Mouse (Mus musculus): ENCODE measurements around the gene Zfp235. TPM values are rescaled to one million over a fixed set of nuclear protein-coding genes. Genes with fewer than 3 reads are reported as not detected.

The Zfp235 gene
- polyA plus RNA-seq, 1 experiment from 2014 or later: 8.3 TPM

DNA sequence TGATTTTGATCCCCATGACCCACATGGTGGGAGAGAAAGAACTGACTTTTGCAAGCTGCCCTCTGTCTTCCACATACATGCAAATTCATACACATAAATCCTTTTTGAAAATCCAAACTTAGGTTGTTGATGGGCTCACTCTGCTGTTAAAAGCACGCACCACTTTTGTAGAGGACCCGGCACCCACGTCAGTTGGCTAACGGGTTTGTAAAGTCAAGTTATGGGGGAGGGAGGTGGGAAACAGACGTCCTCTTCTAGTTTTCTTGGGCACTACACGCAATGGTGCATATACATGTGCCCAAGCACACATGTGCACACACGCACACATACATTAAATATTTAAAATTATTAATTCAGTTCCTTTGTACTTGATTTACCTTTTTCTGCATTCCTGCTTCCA is 23.1 kb upstream of the Zfp235 start:
- no peaks in the 10 kb centered on the region for H3K27me3 ChIP-seq (ENCODE audit: control insufficient read depth, insufficient read depth, low read length)
- H3K27ac ChIP-seq (replicated peaks): no peak overlapping the region
- peaks cover 14% of the 10 kb centered on the region for H3K36me3 ChIP-seq (ENCODE audit: control insufficient read depth, insufficient read depth, low read length)
- ATAC-seq (ENCODE audit: low FRiP score, low TSS enrichment): no peak
- 96% methylated on average over 7 of the region's 7 CpGs for WGBS
- DNase-seq (ENCODE audit: low spot score): peak; percentile 6
- no peak for TF ChIP-seq CTCF (IDR thresholded peaks at IDR 0.05; ENCODE audit: low read depth)
- TF ChIP-seq EP300 (optimal IDR thresholded peaks at IDR 0.05): no peak
- H3K4me1 ChIP-seq (replicated peaks; ENCODE audit: control insufficient read depth, insufficient read depth): no peaks in the 10 kb centered on the region; the same call in 1 of the 2 replicates
- H3K4me2 ChIP-seq (replicated peaks; ENCODE audit: low read depth): no peak overlapping the region
- H3K9ac ChIP-seq (ENCODE audit: low read length): no peak overlapping the region
- peaks cover 25% of the 10 kb centered on the region for H3K9me3 ChIP-seq (ENCODE audit: control insufficient read depth, low read length)
- no peak overlapping the region for H3K4me3 ChIP-seq (ENCODE audit: low read depth, low read length)

DNA sequence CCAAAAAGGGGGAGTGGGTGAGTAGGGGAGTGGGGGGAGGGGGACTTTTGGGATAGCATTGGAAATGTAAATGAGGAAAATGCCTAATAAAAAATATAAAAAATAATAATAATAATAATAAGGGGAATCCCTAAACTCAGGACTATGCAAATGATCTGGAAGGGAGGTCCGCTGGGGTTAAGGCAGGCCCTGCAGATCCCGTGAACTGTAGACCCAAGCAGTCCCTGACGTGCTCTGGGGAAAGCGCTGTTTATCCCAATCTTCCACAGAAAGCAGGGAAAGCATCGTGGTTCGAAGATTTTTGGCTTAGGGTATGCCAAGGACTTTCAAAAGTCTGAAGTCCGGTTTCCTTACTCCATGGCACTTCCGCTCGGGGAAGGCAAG is 22.2 kb upstream of the Zfp235 start:
- Histone ChIP-seq H3K27me3 (ENCODE audit: control insufficient read depth, insufficient read depth, low read length) (no peaks in the 10 kb centered on the region), H3K9me3 (ENCODE audit: control insufficient read depth, low read length) (peaks cover 16% of the 10 kb centered on the region), H3K4me1 (replicated peaks; ENCODE audit: control insufficient read depth, insufficient read depth) (no peaks in the 10 kb centered on the region; the same call in 1 of the 2 replicates), H3K4me2 (replicated peaks; ENCODE audit: low read depth) (peak overlapping the region; percentile 86), H3K9ac (ENCODE audit: low read length) (peak overlapping the region; percentile 56; the same call in 1 of the 2 replicates), H3K27ac (replicated peaks) (peak overlapping the region; percentile 86), H3K4me3 (ENCODE audit: low read depth, low read length) (peak overlapping the region; percentile 74), H3K36me3 (ENCODE audit: control insufficient read depth, insufficient read depth, low read length) (peaks cover 5% of the 10 kb centered on the region)
- ATAC-seq (ENCODE audit: low FRiP score, low TSS enrichment): no peak
- no peak for DNase-seq (ENCODE audit: low spot score)
- no peak for TF ChIP-seq EP300 (optimal IDR thresholded peaks at IDR 0.05)
- no peak for TF ChIP-seq CTCF (IDR thresholded peaks at IDR 0.05; ENCODE audit: low read depth)
- WGBS: 4% methylated on average over 8 of the region's 9 CpGs

DNA sequence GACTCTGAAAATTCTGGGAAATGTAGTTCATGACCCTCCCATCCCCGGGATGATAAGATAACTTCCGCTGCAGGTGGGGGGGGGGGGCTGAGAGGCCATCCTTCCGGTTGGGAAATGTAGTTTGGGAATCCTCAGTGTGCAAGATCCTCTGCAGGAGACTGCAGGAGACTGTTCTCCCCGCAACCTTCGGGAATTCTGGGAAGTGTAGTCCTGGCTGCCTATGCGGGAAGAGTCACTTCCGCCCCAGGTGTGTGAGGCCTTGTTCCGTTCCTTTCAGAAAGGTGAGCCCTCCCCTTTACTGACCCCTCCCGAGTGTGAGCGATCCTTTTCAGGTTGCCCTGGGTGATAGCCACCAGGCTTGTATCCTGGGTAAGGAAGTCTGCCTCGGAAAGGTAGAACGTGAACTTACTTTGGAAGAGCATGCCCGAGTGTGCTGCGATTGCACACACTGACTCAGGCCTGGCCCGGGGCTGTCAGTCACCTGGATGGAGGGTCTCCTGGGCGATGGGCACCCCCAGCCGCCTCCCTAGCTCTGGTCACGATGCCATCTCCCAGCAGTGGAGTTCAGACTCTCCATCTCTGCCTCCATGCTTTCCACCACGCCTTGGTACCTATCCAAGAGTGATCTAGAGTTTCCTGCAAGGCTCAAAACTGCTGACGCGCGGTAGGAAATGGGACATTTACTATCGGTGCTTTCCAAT is 21.7 kb upstream of the Zfp235 start, which contains the start of gene Zfp112:
Gene Zfp112, plus strand, starts transcription at position 159 of the 701 bp plus-strand sequence.
- peaks cover 11% of the 10 kb centered on the region for H3K9me3 ChIP-seq (ENCODE audit: control insufficient read depth, low read length)
- H3K4me2 ChIP-seq (replicated peaks; ENCODE audit: low read depth): peak within 1 kb of the TSS; percentile 86
- ATAC-seq (ENCODE audit: low FRiP score, low TSS enrichment) (peak; percentile 97), DNase-seq (ENCODE audit: low spot score) (peak; percentile 88)
- no peaks in the 10 kb centered on the region for H3K27me3 ChIP-seq (ENCODE audit: control insufficient read depth, insufficient read depth, low read length)
- no peaks in the 10 kb centered on the region; the same call in 1 of the 2 replicates for H3K4me1 ChIP-seq (replicated peaks; ENCODE audit: control insufficient read depth, insufficient read depth)
- TF ChIP-seq CTCF (IDR thresholded peaks at IDR 0.05; ENCODE audit: low read depth) (no peak), EP300 (optimal IDR thresholded peaks at IDR 0.05) (no peak)
- under 1% methylated on average over 23 of the region's 23 CpGs for WGBS
- H3K9ac ChIP-seq (ENCODE audit: low read length): peak within 1 kb of the TSS; percentile 76
- H3K27ac ChIP-seq (replicated peaks): peak within 1 kb of the TSS; percentile 86
- H3K36me3 ChIP-seq (ENCODE audit: control insufficient read depth, insufficient read depth, low read length): 0 out of 2 replicates have a peak, but pooled peaks cover 2% of the 10 kb centered on the region
- peak within 1 kb of the TSS; percentile 74 for H3K4me3 ChIP-seq (ENCODE audit: low read depth, low read length)

DNA sequence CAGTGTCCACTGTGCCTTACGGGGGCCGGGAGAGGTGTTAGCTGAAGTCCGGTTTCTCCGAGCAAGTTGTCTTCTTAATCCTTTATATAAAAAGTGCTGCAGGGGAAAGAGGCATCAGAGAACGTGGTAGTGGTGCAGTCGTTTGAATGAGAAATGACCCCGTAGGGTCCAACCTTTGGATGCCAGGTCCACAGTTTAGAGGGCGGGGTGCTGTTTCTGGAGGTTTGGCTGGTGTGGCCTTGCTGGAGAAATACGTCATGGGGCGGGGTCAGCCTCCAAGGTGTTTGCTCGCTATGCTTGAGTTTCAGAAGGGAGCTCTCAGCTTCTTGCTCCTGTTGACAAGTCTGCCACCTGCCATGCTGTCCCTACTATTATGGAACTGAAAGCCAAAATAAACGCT is 21.0 kb upstream of the Zfp235 start:
- ATAC-seq (ENCODE audit: low FRiP score, low TSS enrichment) (peak; percentile 75), DNase-seq (ENCODE audit: low spot score) (peak; percentile 90)
- H3K27me3 ChIP-seq (ENCODE audit: control insufficient read depth, insufficient read depth, low read length): no peaks in the 10 kb centered on the region
- peak overlapping the region; percentile 76 for H3K9ac ChIP-seq (ENCODE audit: low read length)
- peak overlapping the region; percentile 74 for H3K4me3 ChIP-seq (ENCODE audit: low read depth, low read length)
- H3K9me3 ChIP-seq (ENCODE audit: control insufficient read depth, low read length): peaks cover 6% of the 10 kb centered on the region
- WGBS: 8% methylated on average over 12 of the region's 12 CpGs
- no peak for TF ChIP-seq EP300 (optimal IDR thresholded peaks at IDR 0.05)
- no peak for TF ChIP-seq CTCF (IDR thresholded peaks at IDR 0.05; ENCODE audit: low read depth)
- H3K4me2 ChIP-seq (replicated peaks; ENCODE audit: low read depth): peak overlapping the region; percentile 86
- no peaks in the 10 kb centered on the region for H3K36me3 ChIP-seq (ENCODE audit: control insufficient read depth, insufficient read depth, low read length)
- H3K4me1 ChIP-seq (replicated peaks; ENCODE audit: control insufficient read depth, insufficient read depth): no peaks in the 10 kb centered on the region; the same call in 1 of the 2 replicates
- peak overlapping the region; percentile 86 for H3K27ac ChIP-seq (replicated peaks)

DNA sequence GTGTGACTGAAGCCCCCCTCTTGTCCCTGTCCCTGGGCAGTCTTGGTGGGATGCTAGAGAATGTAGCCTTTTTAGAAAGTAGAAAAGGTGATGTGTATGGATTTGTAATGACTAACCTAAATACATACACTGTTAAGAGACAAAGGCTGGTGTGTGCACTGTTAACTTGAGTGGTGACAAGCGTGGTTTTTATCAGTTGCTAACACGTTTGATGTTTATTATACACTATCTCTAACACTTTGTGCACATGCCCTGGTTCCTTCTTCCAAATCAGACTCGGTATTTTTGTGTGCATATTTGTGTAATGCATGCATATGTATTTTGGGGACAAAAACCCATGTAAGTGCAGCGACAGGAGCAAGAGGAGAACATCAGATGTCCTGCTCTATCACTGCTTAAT is 17.3 kb upstream of the Zfp235 start:
- 56% methylated on average over 4 of the region's 4 CpGs for WGBS
- no peak overlapping the region for H3K9ac ChIP-seq (ENCODE audit: low read length)
- TF ChIP-seq EP300 (optimal IDR thresholded peaks at IDR 0.05): no peak
- TF ChIP-seq CTCF (IDR thresholded peaks at IDR 0.05; ENCODE audit: low read depth): no peak
- H3K27me3 ChIP-seq (ENCODE audit: control insufficient read depth, insufficient read depth, low read length): no peaks in the 10 kb centered on the region
- no peak for ATAC-seq (ENCODE audit: low FRiP score, low TSS enrichment)
- no peaks in the 10 kb centered on the region for H3K36me3 ChIP-seq (ENCODE audit: control insufficient read depth, insufficient read depth, low read length)
- H3K4me3 ChIP-seq (ENCODE audit: low read depth, low read length): no peak overlapping the region
- no peak overlapping the region for H3K27ac ChIP-seq (replicated peaks)
- DNase-seq (ENCODE audit: low spot score): no peak
- no peak overlapping the region for H3K4me2 ChIP-seq (replicated peaks; ENCODE audit: low read depth)
- H3K9me3 ChIP-seq (ENCODE audit: control insufficient read depth, low read length): no peaks in the 10 kb centered on the region
- no peaks in the 10 kb centered on the region; the same call in 1 of the 2 replicates for H3K4me1 ChIP-seq (replicated peaks; ENCODE audit: control insufficient read depth, insufficient read depth)

DNA sequence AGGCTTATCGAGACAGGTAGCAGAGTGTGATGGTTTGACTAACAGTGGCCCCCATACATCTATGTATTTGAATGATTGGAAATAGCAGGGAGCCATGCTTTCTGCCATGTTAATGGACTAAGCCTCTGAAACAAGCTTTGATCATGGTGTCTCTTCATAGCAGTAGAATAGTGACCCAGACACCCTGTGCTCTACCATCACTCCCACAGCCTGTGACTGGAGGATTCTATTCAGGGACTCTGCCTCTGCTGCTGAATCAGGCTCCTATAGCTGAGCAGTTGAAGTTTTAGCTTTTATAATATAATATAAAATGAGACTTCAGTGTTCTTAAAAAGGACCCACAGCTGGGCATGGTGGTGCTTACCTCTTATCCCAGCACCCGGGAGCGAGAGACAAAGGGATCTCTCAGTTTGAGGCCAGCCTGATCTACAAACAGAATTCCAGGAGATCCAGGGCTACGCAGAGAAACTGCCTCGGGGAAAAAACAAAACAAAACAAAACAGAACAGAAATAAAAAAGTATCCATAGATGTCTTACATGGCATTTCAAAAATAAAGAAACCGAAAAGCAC is 459 bp upstream of the Zfp235 start:
- H3K4me2 ChIP-seq (replicated peaks; ENCODE audit: low read depth): peak overlapping the region; percentile 70
- peaks cover 7% of the 10 kb centered on the region for H3K36me3 ChIP-seq (ENCODE audit: control insufficient read depth, insufficient read depth, low read length)
- peak overlapping the region; percentile 81 for H3K4me3 ChIP-seq (ENCODE audit: low read depth, low read length)
- ATAC-seq (ENCODE audit: low FRiP score, low TSS enrichment): no peak
- H3K27me3 ChIP-seq (ENCODE audit: control insufficient read depth, insufficient read depth, low read length): no peaks in the 10 kb centered on the region
- no peak for DNase-seq (ENCODE audit: low spot score)
- WGBS: 17% methylated on average over 6 of the region's 6 CpGs
- H3K9me3 ChIP-seq (ENCODE audit: control insufficient read depth, low read length): no peaks in the 10 kb centered on the region
- peaks cover 7% of the 10 kb centered on the region; the same call in 1 of the 2 replicates for H3K4me1 ChIP-seq (replicated peaks; ENCODE audit: control insufficient read depth, insufficient read depth)
- TF ChIP-seq CTCF (IDR thresholded peaks at IDR 0.05; ENCODE audit: low read depth) (no peak), EP300 (optimal IDR thresholded peaks at IDR 0.05) (no peak)
- H3K9ac ChIP-seq (ENCODE audit: low read length): peak overlapping the region; percentile 80
- H3K27ac ChIP-seq (replicated peaks): no peak overlapping the region

All from stomach, postnatal 0 days (tissue).